7 mouse cellular contexts compared by ENCODE assay signal in genomic region chr10:81167200-81168086, GRCm38 (mm10). TPM values are rescaled to one million over a fixed set of nuclear protein-coding genes. Genes with fewer than 3 reads are reported as not detected.
A peak's percentile ranks its signal among the peaks of the same experiment; 100 is the strongest.
DNase-seq lines count a peak whose midpoint lies in the region; ATAC-seq lines count a peak whose summit lies in the region.

Pias4 (minus strand) TSS chr10:81167923.

- peak; percentile 100 for DNase-seq in adrenal gland, postnatal 14 days
- peak; percentile 100 for DNase-seq in embryonic facial prominence, embryonic 11.5 days (ENCODE audit: low spot score)
- DNase-seq in kidney, adult 11 months: peak; percentile 100
- DNase-seq in limb, embryonic 10.5 days (ENCODE audit: low spot score): peak; percentile 99
- DNase-seq in spleen, adult 12 weeks (ENCODE audit: low spot score): peak; percentile 100

- peak; percentile 65 for ATAC-seq in embryonic facial prominence, embryonic 11.5 days (replicated peaks; ENCODE audit: insufficient number of reproducible peaks, low FRiP score, low TSS enrichment, low read depth)
- ATAC-seq in granulocyte monocyte progenitor cell, adult 5-6 weeks (replicated peaks; ENCODE audit: poor library complexity, severe bottlenecking): peak; percentile 90
- ATAC-seq in midbrain, embryonic 13.5 days: peak; percentile 88

- no peaks in the 10 kb centered on the region for H3K9me3 ChIP-seq in embryonic facial prominence, embryonic 11.5 days (replicated peaks; ENCODE audit: control insufficient read depth, low read length)
- no peaks in the 10 kb centered on the region for H3K9me3 ChIP-seq in limb, embryonic 10.5 days (replicated peaks)
- no peaks in the 10 kb centered on the region for H3K9me3 ChIP-seq in midbrain, embryonic 13.5 days

- H3K4me2 ChIP-seq in embryonic facial prominence, embryonic 11.5 days (ENCODE audit: low read depth, low read length): peak within 1 kb of the TSS; percentile 81
- peak within 1 kb of the TSS; percentile 95 for H3K4me2 ChIP-seq in midbrain, embryonic 13.5 days (replicated peaks)

- peak within 1 kb of the TSS; percentile 86 for H3K9ac ChIP-seq in embryonic facial prominence, embryonic 11.5 days (replicated peaks; ENCODE audit: low read length)
- H3K9ac ChIP-seq in midbrain, embryonic 13.5 days (replicated peaks): peak within 1 kb of the TSS; percentile 87

- H3K27ac ChIP-seq in embryonic facial prominence, embryonic 11.5 days (replicated peaks; ENCODE audit: low read depth, low read length): peak within 1 kb of the TSS; percentile 36; the same call in 1 of the 2 replicates
- H3K27ac ChIP-seq in limb, embryonic 10.5 days: peak within 1 kb of the TSS; percentile 90
- H3K27ac ChIP-seq in midbrain, embryonic 13.5 days: peak within 1 kb of the TSS; percentile 68

- H3K27me3 ChIP-seq in embryonic facial prominence, embryonic 11.5 days (ENCODE audit: control insufficient read depth, insufficient read depth, low read length): no peaks in the 10 kb centered on the region
- H3K27me3 ChIP-seq in limb, embryonic 10.5 days (ENCODE audit: low read depth, poor library complexity, severe bottlenecking): no peaks in the 10 kb centered on the region
- H3K27me3 ChIP-seq in midbrain, embryonic 13.5 days: no peaks in the 10 kb centered on the region

- peaks cover 2% of the 10 kb centered on the region; the same call in 1 of the 2 replicates for H3K4me1 ChIP-seq in embryonic facial prominence, embryonic 11.5 days (ENCODE audit: control insufficient read depth, insufficient read depth, low read length)
- peaks cover 40% of the 10 kb centered on the region for H3K4me1 ChIP-seq in limb, embryonic 10.5 days
- H3K4me1 ChIP-seq in midbrain, embryonic 13.5 days (replicated peaks): peaks cover 34% of the 10 kb centered on the region

- no peaks in the 10 kb centered on the region; the same call in 1 of the 2 replicates for H3K36me3 ChIP-seq in embryonic facial prominence, embryonic 11.5 days (replicated peaks; ENCODE audit: control insufficient read depth, insufficient read depth, low read depth, low read length)
- H3K36me3 ChIP-seq in limb, embryonic 10.5 days: peaks cover 31% of the 10 kb centered on the region
- H3K36me3 ChIP-seq in midbrain, embryonic 13.5 days: peaks cover 23% of the 10 kb centered on the region

- under 1% methylated on average over 55 of the region's 64 CpGs for WGBS in embryonic facial prominence, embryonic 11.5 days
- 1% methylated on average over 64 of the region's 64 CpGs for WGBS in limb, embryonic 10.5 days
- WGBS in midbrain, embryonic 13.5 days: under 1% methylated on average over 64 of the region's 64 CpGs

- H3K4me3 ChIP-seq in embryonic facial prominence, embryonic 11.5 days (ENCODE audit: low read depth, low read length): peak within 1 kb of the TSS; percentile 96
- peak within 1 kb of the TSS; percentile 93 for H3K4me3 ChIP-seq in limb, embryonic 10.5 days
- peak within 1 kb of the TSS; percentile 95 for H3K4me3 ChIP-seq in midbrain, embryonic 13.5 days (replicated peaks)

RNA-seq across cellular contexts. Expression of gene Pias4, which starts in this region (rescaled TPM):
- 27.3 and 28.3 TPM in 2 replicates for total RNA-seq in adrenal gland, postnatal 14 days (2021)
- 36.1 and 46.5 TPM in 2 replicates for polyA plus RNA-seq in embryonic facial prominence, embryonic 11.5 days (2014; fragmentation: Nextera tagmentation; extraction: Ambion mirVana)
- 6.3 and 22.9 TPM in 2 replicates for total RNA-seq in granulocyte monocyte progenitor cell, adult 5-6 weeks (2014; fragmentation: Nextera tagmentation)
- total RNA-seq in granulocyte monocyte progenitor cell, adult 5-6 weeks (2017): 7.8 and 8.1 TPM in 2 replicates
- 73.6 and 73.9 TPM in 2 replicates for polyA plus RNA-seq in limb, embryonic 10.5 days (2016; fragmentation: Nextera tagmentation; extraction: Ambion mirVana)
- polyA plus RNA-seq in midbrain, embryonic 13.5 days (2015; fragmentation: Nextera tagmentation; extraction: Ambion mirVana): 60.0 and 60.9 TPM in 2 replicates

Comparison
In these comparisons a context has a peak if more than half of its experiments do, and no peak if none do; other contexts are left out.
1. Peak in every context shown above with its lines: DNase-seq, ATAC-seq, H3K4me3 ChIP-seq and H3K27ac ChIP-seq.
2. H3K27ac ChIP-seq: peak in every context shown above with its lines; median percentile 90 in limb, embryonic 10.5 days; 68 in midbrain, embryonic 13.5 days; 36 in embryonic facial prominence, embryonic 11.5 days.